Mouse (Mus musculus) forebrain, embryonic 14.5 days (tissue): Measurements from ENCODE around the gene Atp6v0a1. TPM values are rescaled to one million over a fixed set of nuclear protein-coding genes. Genes with fewer than 3 reads are reported as not detected.
A peak's percentile ranks its signal among the peaks of the same experiment; 100 is the strongest.

Experiments used
- ATAC-seq: fragments of 200-750 bp; cut with Nextera tagmentation; 2 replicates; pipeline ENCODE4 v1.8.0; 2017; ENCODE audit warnings: mild to moderate bottlenecking, moderate library complexity
- DNase-seq: peaks from one replicate; pipeline ENCODE4 v3.0.0-alpha.2; 2015; ENCODE audit warnings: low spot score
- H3K27ac ChIP-seq: fragments of 300-500 bp; sonication (generic); 2 replicates; pipeline ENCODE4 v1.5.1; 2014; ENCODE audit warnings: low read depth, mild to moderate bottlenecking, control low read depth, low read length, moderate library complexity
- H3K27me3 ChIP-seq: fragments of 300-500 bp; sonication (generic); replicated peaks from 2 replicates; pipeline ENCODE4 v1.6.1; 2014; ENCODE audit warnings: low read length, control low read depth, mixed read lengths; ENCODE audit not compliant: control insufficient read depth, insufficient read depth
- H3K36me3 ChIP-seq: fragments of 300-500 bp; sonication (generic); 2 replicates; pipeline ENCODE4 v1.6.1; 2014; ENCODE audit warnings: low read length, control low read depth; ENCODE audit not compliant: control insufficient read depth, insufficient read depth
- H3K4me1 ChIP-seq: fragments of 300-500 bp; sonication (generic); 2 replicates; pipeline ENCODE4 v1.6.1; 2014; ENCODE audit warnings: antibody characterized with exemption, low read length, control low read depth; ENCODE audit not compliant: control insufficient read depth, insufficient read depth
- H3K4me2 ChIP-seq: fragments of 300-500 bp; sonication (generic); 2 replicates; pipeline ENCODE4 v1.6.1; 2014; ENCODE audit warnings: mild to moderate bottlenecking, control low read depth, low read length
- H3K4me3 ChIP-seq: fragments of 300-500 bp; sonication (generic); 2 replicates; pipeline ENCODE4 v1.5.1; 2014; ENCODE audit warnings: low read depth, low read length, control low read depth
- H3K9ac ChIP-seq: fragments of 300-500 bp; sonication (generic); 2 replicates; pipeline ENCODE4 v1.6.1; 2014; ENCODE audit warnings: mild to moderate bottlenecking, low read length, control low read depth, moderate library complexity
- H3K9me3 ChIP-seq: fragments of 300-500 bp; sonication (generic); replicated peaks from 2 replicates; pipeline ENCODE4 v1.6.1; 2016; ENCODE audit warnings: low read length, control low read depth, mixed read lengths; ENCODE audit not compliant: control insufficient read depth
- WGBS: fragments of 180-500 bp; shearing (Covaris S2); extraction: QIAGEN DNeasy Blood & Tissue Kit; methylation state at CpG from one replicate; pipeline ENCODE4 v1.1.7; 2014; 5-methylcytosine and 5-hydroxymethylcytosine counted together
- polyA plus RNA-seq: library from polyadenylated mRNA; unstranded; fragments of >200 nt; fragmentation: Nextera tagmentation; extraction: Ambion mirVana; gene quantifications from 2 replicates; pipeline ENCODE4 v1.2.1, GENCODE M21; 2014

Atp6v0a1 gene
- polyA plus RNA-seq, 1 experiment from 2014 or later = 50.2 TPM

DNA sequence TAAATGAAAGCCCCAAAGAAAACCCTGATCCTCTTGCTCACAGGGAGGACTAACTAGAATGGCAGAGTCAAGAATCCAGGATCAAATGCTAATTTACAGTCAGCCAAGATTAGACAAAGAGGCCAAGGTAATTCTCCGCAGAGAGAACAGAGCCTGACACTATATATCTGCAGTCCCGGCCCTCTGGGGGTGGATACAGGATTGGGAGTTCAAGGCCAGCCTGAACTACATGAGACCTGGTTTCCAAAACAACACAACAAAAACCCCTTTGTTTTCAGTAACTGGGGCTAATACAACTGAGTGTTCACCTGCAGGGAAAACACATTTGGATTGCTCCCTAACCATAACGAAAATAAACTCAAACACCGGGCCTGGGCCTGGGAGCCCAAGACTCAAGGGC, 55.2 kb downstream of the Atp6v0a1 start:
- Histone ChIP-seq H3K4me1 (peaks cover 3% of the 10 kb centered on the region; the same call in 1 of the 2 replicates), H3K4me2 (no peak overlapping the region), H3K27ac (peak overlapping the region; percentile 48; the same call in 1 of the 2 replicates), H3K4me3 (no peak overlapping the region), H3K36me3 (peaks cover 36% of the 10 kb centered on the region), H3K9me3 (no peaks in the 10 kb centered on the region), H3K27me3 (0 out of 2 replicates have a peak, but pooled peaks cover 2% of the 10 kb centered on the region), H3K9ac (no peak overlapping the region)
- no peak for ATAC-seq
- WGBS = 84% methylated on average over 4 of the region's 4 CpGs
- DNase-seq = no peak

DNA sequence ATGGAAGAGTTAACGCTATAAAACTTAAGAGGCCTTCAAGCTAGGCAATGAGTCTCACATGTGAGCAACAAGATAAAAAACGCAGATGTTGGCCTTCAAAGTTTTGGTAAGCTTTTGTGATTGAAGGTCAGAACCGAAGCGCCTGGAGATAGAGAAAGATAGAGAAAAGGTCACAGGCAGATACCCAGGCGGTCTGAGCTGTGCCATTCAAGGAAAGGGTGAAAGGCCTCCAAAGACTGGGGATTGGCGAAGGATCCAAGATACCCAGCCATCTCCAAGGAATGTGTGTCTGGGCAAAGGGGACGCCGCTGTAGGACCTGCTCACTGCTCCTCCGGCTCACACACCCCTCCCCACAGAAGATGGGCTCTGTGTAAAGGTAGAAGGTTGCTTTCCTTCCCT, 55.8 kb downstream of the Atp6v0a1 start:
- 92% methylated on average over 9 of the region's 9 CpGs for WGBS
- no peaks in the 10 kb centered on the region for H3K9me3 ChIP-seq
- no peak overlapping the region for H3K4me3 ChIP-seq
- H3K27ac ChIP-seq = no peak overlapping the region
- peaks cover 3% of the 10 kb centered on the region; the same call in 1 of the 2 replicates for H3K4me1 ChIP-seq
- H3K4me2 ChIP-seq = no peak overlapping the region
- H3K27me3 ChIP-seq = 0 out of 2 replicates have a peak, but pooled peaks cover 2% of the 10 kb centered on the region
- DNase-seq (no peak), ATAC-seq (no peak)
- H3K9ac ChIP-seq = no peak overlapping the region
- peaks cover 32% of the 10 kb centered on the region for H3K36me3 ChIP-seq

DNA sequence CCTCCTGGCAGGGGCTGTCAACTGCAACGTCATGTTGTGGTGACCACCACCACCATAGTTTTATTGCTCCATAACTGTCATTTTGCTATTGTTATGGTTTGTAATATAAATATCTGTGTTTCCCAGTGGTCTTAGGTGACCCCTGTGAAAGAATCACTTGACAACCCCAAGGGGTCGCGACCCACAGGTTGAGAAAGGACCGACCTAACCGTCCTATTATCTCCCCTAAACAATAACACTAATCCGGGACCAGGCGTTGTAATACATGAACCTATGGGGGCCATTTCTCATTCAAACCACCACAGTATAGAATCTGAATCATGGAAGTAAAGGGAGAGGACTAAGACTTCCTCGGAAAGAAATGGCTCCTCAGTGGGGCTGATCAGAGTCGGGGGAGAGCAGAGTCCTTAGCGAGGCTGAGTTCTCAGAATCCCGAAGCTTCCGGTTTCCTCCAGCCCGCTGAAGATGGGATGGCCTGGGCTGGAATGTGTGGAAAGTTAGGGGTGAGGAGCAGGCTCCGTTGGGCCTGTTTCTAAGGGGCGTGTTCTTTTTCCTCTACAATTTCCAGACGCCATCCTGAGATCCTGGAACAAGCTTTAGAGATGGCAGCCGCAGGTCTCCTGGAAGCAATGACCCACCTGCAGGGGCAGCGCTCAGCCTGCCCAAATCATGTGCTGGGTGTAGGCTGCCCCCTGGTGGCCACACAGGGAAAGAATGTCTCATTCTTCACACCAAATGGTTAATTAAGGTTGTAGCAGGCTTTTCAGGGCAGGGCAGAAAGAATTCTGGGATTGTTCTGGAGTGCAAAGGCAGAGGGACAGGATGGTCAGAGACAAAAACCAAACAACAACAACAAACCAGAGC, 57.5 kb downstream of the Atp6v0a1 start:
- Histone ChIP-seq H3K27me3 (0 out of 2 replicates have a peak, but pooled peaks cover 2% of the 10 kb centered on the region), H3K27ac (no peak overlapping the region), H3K9ac (peak overlapping the region; percentile 52), H3K4me2 (peak overlapping the region; percentile 51), H3K36me3 (peaks cover 17% of the 10 kb centered on the region), H3K4me3 (peak overlapping the region; percentile 23), H3K4me1 (peaks cover 8% of the 10 kb centered on the region), H3K9me3 (no peaks in the 10 kb centered on the region)
- 22% methylated on average over 18 of the region's 18 CpGs for WGBS
- DNase-seq = peak; percentile 85
- peak; percentile 24 for ATAC-seq

DNA sequence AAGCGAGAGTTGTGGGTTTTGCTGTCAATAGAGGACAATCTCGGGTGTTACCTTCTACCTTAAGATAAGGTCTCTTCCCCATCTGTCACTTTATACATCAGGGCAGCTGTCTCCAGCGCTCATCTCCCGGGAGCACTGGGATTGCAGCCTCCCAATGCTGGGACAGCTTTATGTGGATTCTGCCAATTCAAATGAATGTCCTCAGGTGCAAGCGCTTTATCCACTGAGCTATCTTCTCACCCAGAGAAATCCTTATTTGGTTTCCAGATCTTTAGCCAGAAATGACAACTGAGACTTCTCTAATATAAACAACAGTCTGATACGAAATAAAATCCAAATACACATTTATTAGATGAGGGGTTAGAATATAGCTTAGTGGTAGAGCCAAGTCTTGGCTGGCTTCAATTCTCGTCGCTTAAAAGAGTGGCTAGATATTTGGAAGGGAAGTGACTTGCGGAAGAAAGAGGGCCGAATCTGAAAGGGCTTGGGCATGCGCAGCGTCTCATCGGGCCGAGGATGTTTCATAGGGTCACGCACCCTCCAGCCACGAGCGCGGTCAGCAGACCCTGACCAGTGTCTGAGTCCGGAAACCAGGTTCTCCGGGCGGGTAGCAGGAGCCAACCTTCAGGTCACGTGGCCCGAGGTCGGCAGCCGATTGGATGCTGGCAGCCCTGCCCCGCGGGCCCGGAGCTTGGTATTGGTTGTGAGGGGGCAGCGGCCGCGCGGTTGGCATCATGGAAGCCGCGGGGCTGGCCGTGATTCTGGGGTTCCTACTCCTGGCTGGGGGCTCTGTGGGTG, 60.3 kb downstream of the Atp6v0a1 start, which contains the start of gene Naglu:
Gene Naglu (plus strand): TSS at position 622 of the 798 bp plus-strand sequence.
- Histone ChIP-seq H3K4me1 (peaks cover 8% of the 10 kb centered on the region), H3K27me3 (0 out of 2 replicates have a peak, but pooled peaks cover 2% of the 10 kb centered on the region), H3K9me3 (no peaks in the 10 kb centered on the region), H3K27ac (peak within 1 kb of the TSS; percentile 68), H3K4me3 (peak within 1 kb of the TSS; percentile 86), H3K9ac (peak within 1 kb of the TSS; percentile 86), H3K4me2 (peak within 1 kb of the TSS; percentile 98), H3K36me3 (no peaks in the 10 kb centered on the region)
- ATAC-seq (peak; percentile 91), DNase-seq (peak; percentile 94)
- WGBS = 4% methylated on average over 35 of the region's 35 CpGs

DNA sequence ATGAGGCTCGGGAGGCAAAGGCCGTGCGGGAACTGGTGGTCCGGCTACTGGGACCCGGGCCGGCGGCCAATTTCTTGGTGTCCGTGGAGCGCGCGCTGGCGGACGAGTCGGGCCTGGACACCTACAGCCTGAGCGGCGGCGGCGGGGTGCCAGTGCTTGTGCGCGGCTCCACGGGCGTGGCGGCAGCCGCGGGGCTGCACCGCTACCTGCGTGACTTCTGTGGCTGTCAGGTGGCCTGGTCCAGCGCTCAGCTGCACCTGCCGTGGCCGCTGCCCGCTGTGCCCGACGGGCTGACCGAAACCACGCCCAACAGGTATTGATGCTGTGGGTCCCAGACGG, 60.9 kb downstream of the Atp6v0a1 start:
- no peaks in the 10 kb centered on the region for H3K9me3 ChIP-seq
- 0 out of 2 replicates have a peak, but pooled peaks cover 2% of the 10 kb centered on the region for H3K27me3 ChIP-seq
- no peaks in the 10 kb centered on the region for H3K36me3 ChIP-seq
- peak overlapping the region; percentile 68 for H3K27ac ChIP-seq
- peak overlapping the region; percentile 98 for H3K4me2 ChIP-seq
- DNase-seq = no peak
- under 1% methylated on average over 36 of the region's 36 CpGs for WGBS
- peak overlapping the region; percentile 86 for H3K9ac ChIP-seq
- peak; percentile 66 for ATAC-seq
- H3K4me3 ChIP-seq = peak overlapping the region; percentile 86
- H3K4me1 ChIP-seq = peaks cover 8% of the 10 kb centered on the region

DNA sequence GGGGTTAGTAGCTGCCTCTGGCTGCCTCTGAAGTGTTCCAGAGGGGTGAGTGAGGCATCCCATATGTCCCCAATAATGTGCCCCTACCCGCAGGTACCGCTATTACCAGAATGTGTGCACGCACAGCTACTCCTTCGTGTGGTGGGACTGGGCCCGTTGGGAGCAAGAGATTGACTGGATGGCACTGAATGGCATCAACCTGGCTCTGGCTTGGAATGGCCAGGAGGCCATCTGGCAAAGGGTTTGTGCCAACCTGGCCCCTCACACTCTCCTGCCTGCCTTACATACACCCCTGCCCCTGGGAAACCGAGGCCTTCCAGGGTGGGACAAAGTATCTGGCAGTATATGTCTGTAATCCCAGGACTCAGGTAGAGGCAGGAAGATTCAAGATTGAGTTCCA, 61.7 kb downstream of the Atp6v0a1 start:
- H3K27me3 ChIP-seq = 0 out of 2 replicates have a peak, but pooled peaks cover 2% of the 10 kb centered on the region
- WGBS = 69% methylated on average over 6 of the region's 6 CpGs
- H3K36me3 ChIP-seq = no peaks in the 10 kb centered on the region
- peaks cover 8% of the 10 kb centered on the region for H3K4me1 ChIP-seq
- no peak overlapping the region for H3K27ac ChIP-seq
- no peak for ATAC-seq
- H3K9me3 ChIP-seq = no peaks in the 10 kb centered on the region
- DNase-seq = no peak
- H3K4me3 ChIP-seq = no peak overlapping the region
- peak overlapping the region; percentile 86; the same call in 1 of the 2 replicates for H3K9ac ChIP-seq
- peak overlapping the region; percentile 98 for H3K4me2 ChIP-seq

DNA sequence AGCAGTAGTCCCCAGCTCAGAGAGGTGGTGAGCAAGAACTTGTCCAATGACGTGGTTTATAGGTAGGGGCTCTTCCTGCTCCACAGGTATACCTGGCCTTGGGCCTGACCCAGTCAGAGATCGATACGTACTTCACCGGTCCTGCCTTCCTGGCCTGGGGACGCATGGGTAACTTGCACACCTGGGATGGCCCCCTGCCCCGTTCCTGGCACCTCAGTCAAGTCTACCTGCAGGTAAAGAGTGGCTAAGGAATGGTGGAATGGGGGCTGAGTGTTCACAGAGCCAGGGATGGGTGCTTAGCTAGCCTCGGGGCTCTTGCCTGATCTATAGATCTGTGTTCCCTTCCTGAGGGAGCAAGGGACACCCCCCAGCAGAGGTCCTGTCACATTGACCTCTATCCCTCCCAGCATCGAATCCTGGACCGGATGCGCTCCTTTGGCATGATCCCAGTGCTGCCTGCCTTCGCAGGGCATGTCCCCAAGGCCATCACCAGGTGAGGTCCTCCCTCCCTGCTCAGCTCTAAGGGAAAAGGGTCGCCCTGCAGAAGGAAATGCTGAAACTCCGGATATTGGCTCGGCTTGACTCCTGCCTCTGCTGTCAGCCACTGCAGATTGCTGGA, 62.7 kb downstream of the Atp6v0a1 start:
- Histone ChIP-seq H3K4me2 (no peak overlapping the region), H3K27me3 (0 out of 2 replicates have a peak, but pooled peaks cover 2% of the 10 kb centered on the region), H3K9ac (no peak overlapping the region), H3K4me1 (peaks cover 5% of the 10 kb centered on the region), H3K27ac (no peak overlapping the region), H3K9me3 (no peaks in the 10 kb centered on the region), H3K4me3 (no peak overlapping the region), H3K36me3 (no peaks in the 10 kb centered on the region)
- ATAC-seq (no peak), DNase-seq (no peak)
- 72% methylated on average over 14 of the region's 14 CpGs for WGBS

DNA sequence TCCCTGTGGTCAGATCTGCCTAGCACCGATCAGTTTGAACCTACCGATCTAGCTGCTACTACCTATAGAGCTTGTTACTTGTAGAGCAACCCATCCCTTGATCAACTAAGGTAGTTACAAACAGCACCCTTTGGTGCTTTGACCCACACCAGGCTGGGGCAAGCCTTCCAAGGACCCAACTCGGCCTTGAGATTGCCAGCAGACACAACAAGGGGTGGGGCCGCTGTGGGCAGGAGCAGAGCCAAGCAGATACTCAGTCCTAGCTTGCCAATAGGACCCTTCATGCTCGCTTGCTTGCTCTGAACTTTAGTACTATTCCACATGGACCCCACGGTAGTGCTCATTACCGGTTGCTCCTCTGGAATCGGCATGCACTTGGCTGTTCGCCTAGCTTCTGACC, 68.9 kb downstream of the Atp6v0a1 start, which contains the start of gene Hsd17b1:
Gene Hsd17b1 (plus strand): TSS at position 291 of the 400 bp plus-strand sequence.
- H3K4me2 ChIP-seq = no peak within 1 kb of the TSS
- H3K27me3 ChIP-seq = peaks cover 44% of the 10 kb centered on the region
- H3K27ac ChIP-seq = no peak within 1 kb of the TSS
- no peak for DNase-seq
- peaks cover 4% of the 10 kb centered on the region for H3K4me1 ChIP-seq
- no peaks in the 10 kb centered on the region for H3K36me3 ChIP-seq
- ATAC-seq = no peak
- H3K9ac ChIP-seq = no peak within 1 kb of the TSS
- no peaks in the 10 kb centered on the region for H3K9me3 ChIP-seq
- no peak within 1 kb of the TSS for H3K4me3 ChIP-seq
- 59% methylated on average over 9 of the region's 9 CpGs for WGBS
